Mouse (Mus musculus) inflammation-experienced regulatory T-cells, adult 6 months (primary cell): Measurements from ENCODE around the gene Jarid2. TPM values are rescaled to one million over a fixed set of nuclear protein-coding genes. Genes with fewer than 3 reads are reported as not detected.

Source experiments
- ATAC-seq: one replicate; pipeline ENCODE4 v1.8.0; 2017
- polyA plus RNA-seq, 3 experiments: library from polyadenylated mRNA; unstranded; fragments of 100-300 nt; shearing (Covaris generic); gene quantifications; one replicate each; pipeline ENCODE4 v1.2.1; 2017

The Jarid2 gene
- polyA plus RNA-seq, 3 experiments from 2014 or later, result 42.0 to 59.1 (median 56.1) TPM

GRCm38 (mm10) chr13:44851426-44851825 is 122.2 kb downstream of the Jarid2 start:
- no peak for ATAC-seq

- ATAC-seq, result peak; percentile 63
These were observed 122.8 kb downstream of the Jarid2 start for GRCm38 (mm10) chr13:44852024-44852423.

GRCm38 (mm10) chr13:44865566-44865965 is 136.3 kb downstream of the Jarid2 start:
- peak; percentile 42 for ATAC-seq

GRCm38 (mm10) chr13:44868037-44868650 is 138.9 kb downstream of the Jarid2 start:
- ATAC-seq, result no peak

GRCm38 (mm10) chr13:44869418-44870119 is 140.3 kb downstream of the Jarid2 start:
- peak; percentile 87 for ATAC-seq

DNA sequence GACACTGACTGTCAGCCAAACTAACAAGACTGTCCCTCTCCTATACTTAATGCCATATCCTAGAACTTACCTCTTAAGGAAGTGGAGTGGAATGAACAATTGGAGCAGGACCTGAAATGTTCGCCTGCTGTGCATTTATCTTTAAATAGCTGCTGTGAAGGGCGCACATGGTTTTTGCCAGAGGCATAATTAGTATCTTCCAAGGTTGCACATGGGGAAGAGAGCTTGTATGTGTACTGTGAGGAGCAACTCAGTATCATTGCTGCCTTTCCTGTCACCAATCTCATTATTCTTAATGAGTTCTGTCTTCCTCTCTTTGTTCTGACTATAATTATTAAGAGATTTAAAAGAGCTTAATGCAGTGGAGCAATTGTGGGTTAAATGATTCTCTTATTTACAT is 147.5 kb downstream of the Jarid2 start:
- no peak for ATAC-seq

DNA sequence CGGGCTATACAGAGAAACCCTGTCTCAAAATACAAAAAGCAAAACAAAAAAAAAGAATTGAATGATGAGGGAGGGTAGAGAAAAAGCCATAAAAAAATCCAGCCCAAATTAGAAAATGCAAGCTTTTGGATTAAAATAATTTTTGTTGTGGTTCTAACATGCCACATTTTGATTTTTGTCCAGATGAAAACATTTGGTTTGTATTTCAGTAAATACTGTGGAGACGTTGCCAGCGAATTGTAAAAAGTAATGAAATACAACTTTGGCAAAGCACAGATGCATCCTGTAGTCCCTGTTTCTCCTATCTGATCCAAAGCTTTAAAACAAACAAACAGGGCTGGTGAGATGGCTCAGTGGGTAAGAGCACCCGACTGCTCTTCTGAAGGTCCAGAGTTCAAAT is 151.7 kb downstream of the Jarid2 start:
- ATAC-seq, result no peak

DNA sequence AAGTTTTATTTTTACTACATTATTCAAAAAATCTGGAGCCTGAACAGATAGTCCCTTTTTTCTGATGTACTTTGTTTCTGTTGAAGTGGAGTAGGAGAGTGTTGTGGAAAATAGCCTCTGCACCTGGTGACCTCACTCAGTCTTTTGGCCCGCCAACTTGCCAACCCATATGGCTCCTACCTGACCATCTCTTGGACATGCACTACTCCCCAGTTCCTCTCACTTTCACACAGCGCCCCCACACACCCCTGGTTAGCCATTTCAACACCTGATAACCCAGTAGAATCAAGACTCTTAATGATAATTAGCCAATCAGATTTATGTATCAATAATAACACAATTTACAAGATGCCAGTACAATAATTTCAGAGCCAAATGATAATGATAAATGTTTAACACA is 156.9 kb downstream of the Jarid2 start:
- no peak for ATAC-seq

DNA sequence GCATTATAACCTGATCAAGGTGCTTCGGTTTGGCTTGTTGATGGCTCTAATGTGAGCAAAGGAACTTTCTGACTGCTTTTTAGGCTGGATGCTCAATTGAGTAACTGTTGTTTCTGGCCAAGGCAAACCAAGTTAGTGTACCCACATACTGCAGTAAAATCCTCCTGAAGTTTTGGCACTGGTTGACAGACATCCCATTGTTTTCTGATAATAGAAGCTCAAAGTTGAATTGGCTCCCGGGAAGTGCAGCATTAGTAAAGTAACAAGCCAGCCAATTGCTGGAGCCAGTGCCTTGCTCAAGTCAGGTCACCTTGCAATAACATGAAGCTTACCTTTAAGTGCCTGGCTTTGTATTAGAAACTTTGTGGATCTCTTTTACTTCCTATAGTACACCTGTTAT is 161.3 kb downstream of the Jarid2 start:
- no peak for ATAC-seq

DNA sequence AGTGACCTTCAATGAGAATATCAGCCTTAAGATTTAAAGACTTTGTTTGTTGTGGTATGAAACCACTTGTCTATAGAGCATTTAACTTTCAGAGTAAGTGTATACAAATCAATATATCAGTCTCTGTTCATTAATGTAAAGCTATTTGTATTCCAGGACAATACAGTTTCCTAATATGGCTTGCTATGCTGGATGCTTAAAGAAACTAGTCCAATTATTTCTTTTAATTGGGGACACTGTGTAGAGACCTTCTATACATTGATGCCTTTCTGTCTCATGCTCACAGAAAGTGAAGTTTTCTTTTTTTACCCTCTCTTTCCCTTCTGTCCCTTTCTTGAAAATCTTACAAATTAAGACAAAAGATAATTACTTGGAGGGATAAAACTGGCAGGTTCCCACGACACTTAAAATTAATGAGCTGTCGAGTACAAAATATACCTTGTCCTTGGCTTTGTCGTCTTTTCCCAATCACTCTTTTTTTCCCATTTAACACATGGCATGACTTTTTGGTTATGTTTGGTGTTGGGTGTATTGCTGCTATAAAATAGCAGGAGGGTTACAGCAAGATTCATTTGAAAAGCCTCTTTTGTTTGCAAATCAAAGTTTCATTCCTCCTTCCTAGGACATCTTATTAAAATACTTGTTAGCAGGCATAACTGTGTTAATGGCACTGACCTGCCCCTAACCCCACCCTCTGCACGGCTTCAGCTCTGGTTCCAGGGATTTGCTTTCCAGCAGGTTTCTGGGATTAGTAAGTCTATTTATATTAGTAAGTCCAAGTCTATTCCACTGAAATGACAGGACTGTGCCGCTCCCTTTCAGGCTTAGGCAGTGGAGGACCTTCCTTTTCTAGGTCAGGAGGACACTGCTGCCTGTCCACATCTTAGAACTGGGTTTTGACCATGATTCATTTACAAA is 162.8 kb downstream of the Jarid2 start:
- no peak for ATAC-seq

DNA sequence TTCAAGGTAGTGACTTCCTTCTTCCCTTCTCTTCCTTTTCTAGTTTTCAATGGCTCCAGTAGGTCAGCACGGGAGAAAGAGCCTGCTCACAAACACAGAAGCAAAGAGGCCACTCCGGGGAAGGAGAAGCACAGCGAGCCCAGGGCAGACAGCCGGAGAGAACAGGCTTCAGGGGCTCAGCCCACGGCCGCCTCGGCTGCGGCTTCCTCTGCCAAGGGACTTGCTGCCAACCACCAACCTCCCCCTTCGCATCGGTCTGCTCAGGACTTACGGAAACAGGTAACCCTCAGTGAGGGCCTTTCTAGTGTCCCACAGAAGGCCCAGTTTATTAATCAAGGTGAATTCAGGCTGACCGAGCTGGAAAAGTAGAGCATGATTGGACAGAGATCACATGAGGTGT is 166.9 kb downstream of the Jarid2 start:
- ATAC-seq, result no peak

GRCm38 (mm10) chr13:44902299-44902698 is 173.0 kb downstream of the Jarid2 start:
- no peak for ATAC-seq

DNA sequence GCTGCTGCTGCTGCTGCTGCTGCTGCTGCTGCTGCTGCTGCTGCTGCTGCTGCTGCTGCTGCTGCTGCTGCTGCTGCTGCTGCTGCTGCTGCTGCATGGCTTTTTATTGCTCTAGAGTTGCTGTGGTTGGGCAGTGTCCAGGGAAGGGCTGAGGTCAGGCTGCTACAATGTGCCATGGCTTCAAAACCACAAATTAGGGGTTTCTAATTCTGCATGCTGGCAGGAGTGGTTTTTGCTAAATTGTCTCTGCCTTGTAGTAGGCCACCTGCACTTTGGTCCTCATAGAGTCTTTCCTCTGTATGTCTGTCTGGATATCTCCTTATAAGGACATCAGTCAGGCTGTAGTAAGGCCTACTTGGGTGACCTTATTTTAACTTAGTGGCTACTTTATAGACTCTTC is 174.1 kb downstream of the Jarid2 start:
- no peak for ATAC-seq

- ATAC-seq, result no peak
These were observed 175.0 kb downstream of the Jarid2 start for GRCm38 (mm10) chr13:44904271-44904670.

DNA sequence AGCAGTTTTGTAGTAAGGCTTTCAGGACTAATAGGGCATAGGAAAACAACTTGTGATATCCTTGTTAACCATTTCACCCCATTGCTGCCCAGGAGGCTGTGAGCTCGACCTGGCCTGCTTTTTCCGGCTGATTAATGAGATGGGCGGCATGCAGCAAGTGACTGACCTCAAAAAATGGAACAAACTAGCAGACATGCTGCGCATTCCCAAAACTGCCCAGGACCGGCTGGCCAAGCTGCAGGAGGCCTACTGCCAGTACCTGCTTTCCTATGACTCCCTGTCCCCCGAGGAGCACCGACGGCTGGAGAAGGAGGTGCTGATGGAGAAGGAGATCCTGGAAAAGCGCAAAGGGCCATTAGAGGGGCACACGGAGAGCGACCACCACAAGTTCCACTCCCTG is 176.9 kb downstream of the Jarid2 start:
- ATAC-seq, result no peak

DNA sequence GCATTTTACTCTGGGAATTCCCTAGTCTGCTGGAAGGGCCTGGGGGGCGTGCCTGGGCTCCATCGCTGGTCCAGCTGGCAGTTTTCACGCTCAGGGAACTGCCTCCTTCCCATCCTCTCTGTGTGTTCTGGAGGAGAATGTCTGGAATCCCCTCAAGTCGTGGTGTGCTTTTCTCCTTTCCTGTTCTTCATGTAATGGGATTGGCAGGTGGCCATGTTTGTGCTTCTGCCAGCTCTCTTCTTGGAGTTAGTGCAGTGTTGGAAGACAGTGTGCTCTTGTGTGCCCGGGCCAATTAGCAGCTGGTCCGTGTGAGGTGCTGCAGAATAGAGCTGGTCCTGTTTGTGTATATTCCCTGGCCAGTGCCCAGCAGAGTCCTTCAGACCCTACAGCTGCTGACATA is 178.4 kb downstream of the Jarid2 start:
- ATAC-seq, result no peak

DNA sequence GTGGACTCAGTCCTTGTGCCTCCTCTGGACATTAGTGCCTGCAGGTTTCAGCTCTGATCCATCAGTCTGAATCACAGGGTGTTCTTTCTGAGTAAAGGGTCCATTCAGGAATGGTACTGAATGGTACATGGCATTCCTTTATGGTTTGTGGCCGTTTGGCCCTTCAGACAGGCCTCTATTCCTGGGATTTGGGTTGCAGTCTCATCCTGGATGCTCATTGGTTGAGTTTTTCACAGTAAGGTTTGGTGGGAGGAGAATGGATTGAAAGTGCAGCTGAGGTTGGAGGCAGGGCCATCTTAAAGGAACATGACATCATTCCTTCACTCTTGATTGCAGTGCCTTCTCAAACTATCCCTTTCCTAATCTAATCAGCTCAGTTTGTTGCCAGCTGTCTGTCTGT is 179.5 kb downstream of the Jarid2 start:
- no peak for ATAC-seq

GRCm38 (mm10) chr13:44912851-44913250 is 183.6 kb downstream of the Jarid2 start:
- ATAC-seq, result no peak

DNA sequence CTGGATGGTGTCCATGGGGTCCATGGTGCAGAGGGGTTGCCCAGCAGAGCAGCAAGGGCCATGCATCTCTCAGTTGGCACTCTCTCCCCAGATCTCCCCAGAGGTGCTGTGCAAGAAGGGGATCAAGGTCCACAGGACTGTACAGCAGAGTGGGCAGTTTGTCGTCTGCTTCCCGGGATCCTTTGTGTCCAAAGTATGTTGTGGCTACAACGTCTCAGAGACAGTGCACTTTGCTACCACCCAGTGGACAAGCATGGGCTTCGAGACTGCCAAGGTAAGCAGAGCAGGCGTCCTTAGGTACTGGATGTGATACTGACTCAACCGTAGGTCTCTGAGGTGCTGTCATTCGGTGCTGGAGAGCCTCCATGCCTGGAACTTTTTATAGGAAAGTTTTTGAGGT is 184.3 kb downstream of the Jarid2 start:
- no peak for ATAC-seq

DNA sequence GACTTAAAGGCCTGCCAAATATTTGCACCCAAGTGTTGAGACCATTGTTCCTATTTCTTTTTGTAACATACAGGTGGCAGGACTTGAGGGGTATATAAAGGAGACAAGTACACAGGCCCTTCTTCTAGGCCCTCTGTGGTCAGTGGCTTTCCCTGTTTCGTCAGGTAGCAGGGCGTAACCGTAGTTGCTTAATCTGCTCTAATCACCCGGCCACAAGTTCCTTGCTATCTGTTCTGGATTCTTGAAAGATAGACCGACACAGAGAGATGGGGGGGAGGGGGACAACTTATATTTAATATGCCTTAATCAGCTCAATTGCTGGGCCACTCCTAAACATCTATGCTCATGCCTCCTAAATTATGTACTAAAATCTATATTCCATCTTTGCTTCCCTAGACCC is 186.1 kb downstream of the Jarid2 start:
- ATAC-seq, result no peak

DNA sequence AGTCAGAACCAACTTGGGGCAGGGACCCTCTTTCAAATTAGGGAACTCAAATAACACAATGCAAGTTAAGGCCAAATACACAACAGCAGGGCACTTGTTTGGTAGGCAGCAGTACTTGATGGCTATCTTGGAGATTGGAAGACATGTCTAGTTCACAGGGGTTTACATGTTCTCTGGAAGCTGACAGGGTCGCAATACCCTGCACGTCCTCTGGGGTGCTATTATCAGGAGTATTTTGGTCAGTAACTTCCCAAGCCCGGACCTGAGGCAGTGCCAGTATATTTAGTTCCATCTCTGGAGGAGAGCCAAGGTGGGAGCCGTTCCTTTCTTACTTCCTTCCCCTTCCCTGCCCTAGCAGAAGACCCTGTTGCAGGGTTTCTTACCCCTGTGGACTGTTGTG is 186.7 kb downstream of the Jarid2 start:
- ATAC-seq, result no peak

DNA sequence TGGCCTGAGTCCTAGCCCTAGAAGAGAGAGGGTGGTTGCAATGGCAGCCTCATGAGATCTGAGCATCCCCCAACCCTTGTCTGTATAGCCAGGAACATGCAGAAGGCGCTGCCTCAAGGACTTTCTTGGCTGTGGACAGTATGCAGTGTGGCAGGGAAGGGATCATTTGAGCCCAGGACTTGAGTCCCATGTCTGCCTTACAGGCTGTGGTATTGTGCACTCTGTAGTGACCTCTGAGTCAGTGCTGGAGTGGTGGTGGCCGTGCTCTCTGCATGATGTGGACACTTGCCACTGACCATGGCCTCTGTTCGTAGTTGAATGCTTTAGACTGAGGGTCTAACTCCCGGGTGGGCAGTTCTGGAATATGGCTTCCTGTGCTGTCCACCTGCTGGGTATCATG is 187.9 kb downstream of the Jarid2 start:
- ATAC-seq, result no peak

- no peak for ATAC-seq
These were observed 189.0 kb downstream of the Jarid2 start for GRCm38 (mm10) chr13:44918269-44918668.

DNA sequence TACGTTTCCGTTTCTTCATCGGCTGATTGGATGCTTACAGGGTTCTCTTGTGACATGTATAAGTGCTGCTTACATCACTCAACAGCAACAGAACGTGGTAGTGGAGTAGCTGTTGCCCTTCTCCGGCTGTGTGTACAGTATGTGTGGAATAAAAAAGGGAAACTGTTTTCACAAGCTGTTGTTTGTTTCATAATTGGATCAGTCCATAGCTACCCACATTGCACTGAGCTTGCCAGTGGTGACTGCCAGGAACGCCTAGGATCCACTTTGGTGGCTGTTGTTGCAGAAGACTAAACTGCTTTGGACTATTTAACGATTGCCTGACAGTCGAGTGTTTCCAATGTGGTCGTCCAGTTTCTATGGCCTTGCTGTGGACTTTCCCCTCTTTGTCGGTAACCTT is 191.8 kb downstream of the Jarid2 start:
- ATAC-seq, result no peak
